Mouse (Mus musculus) midbrain, embryonic 14.5 days (tissue): Measurements from ENCODE around the gene Rgl3. TPM values are rescaled to one million over a fixed set of nuclear protein-coding genes. Genes with fewer than 3 reads are reported as not detected.
A peak's percentile ranks its signal among the peaks of the same experiment; 100 is the strongest.

Experiments used
- ATAC-seq: fragments of 200-750 bp; cut with Nextera tagmentation; 2 replicates; pipeline ENCODE4 v1.8.0; 2017; ENCODE audit warnings: moderate number of reproducible peaks, moderate library complexity; ENCODE audit not compliant: low FRiP score, low TSS enrichment
- DNase-seq: peaks from one replicate; pipeline ENCODE4 v3.0.0-alpha.2; 2015
- H3K27ac ChIP-seq: fragments of 300-500 bp; sonication (generic); replicated peaks from 2 replicates; pipeline ENCODE4 v1.5.1; 2014; ENCODE audit warnings: mild to moderate bottlenecking, low read depth, low read length, moderate library complexity
- H3K27me3 ChIP-seq: fragments of 300-500 bp; sonication (generic); 2 replicates; pipeline ENCODE4 v1.6.1; 2014; ENCODE audit warnings: low read length, control low read depth, mixed read lengths; ENCODE audit not compliant: control insufficient read depth, insufficient read depth
- H3K36me3 ChIP-seq: fragments of 300-500 bp; sonication (generic); 2 replicates; pipeline ENCODE4 v1.6.1; 2014; ENCODE audit warnings: low read length, control low read depth; ENCODE audit not compliant: control insufficient read depth, insufficient read depth
- H3K4me1 ChIP-seq: fragments of 300-500 bp; sonication (generic); 2 replicates; pipeline ENCODE4 v1.6.1; 2014; ENCODE audit warnings: mild to moderate bottlenecking, antibody characterized with exemption, low read length, control low read depth; ENCODE audit not compliant: control insufficient read depth, insufficient read depth
- H3K4me2 ChIP-seq: fragments of 300-500 bp; sonication (generic); 2 replicates; pipeline ENCODE4 v1.6.1; 2014; ENCODE audit warnings: mild to moderate bottlenecking, low read length, moderate library complexity
- H3K4me3 ChIP-seq: fragments of 300-500 bp; sonication (generic); replicated peaks from 2 replicates; pipeline ENCODE4 v1.5.1; 2014; ENCODE audit warnings: low read depth, low read length
- H3K9ac ChIP-seq: fragments of 300-500 bp; sonication (generic); replicated peaks from 2 replicates; pipeline ENCODE4 v1.6.1; 2014; ENCODE audit warnings: mild to moderate bottlenecking, low read length, moderate library complexity
- H3K9me3 ChIP-seq: fragments of 300-500 bp; sonication (generic); 2 replicates; pipeline ENCODE4 v1.6.1; 2016; ENCODE audit warnings: low read length, control low read depth, mixed read lengths; ENCODE audit not compliant: control insufficient read depth
- WGBS: fragments of 180-500 bp; shearing (Covaris S2); extraction: QIAGEN DNeasy Blood & Tissue Kit; methylation state at CpG from one replicate; pipeline ENCODE4 v1.1.7; 2014; 5-methylcytosine and 5-hydroxymethylcytosine counted together
- polyA plus RNA-seq: library from polyadenylated mRNA; unstranded; fragments of >200 nt; fragmentation: Nextera tagmentation; extraction: Ambion mirVana; gene quantifications from 2 replicates; pipeline ENCODE4 v1.2.1, GENCODE M21; 2014

Gene Rgl3
- polyA plus RNA-seq: 0.53 and 0.68 TPM in 2 replicates

DNA sequence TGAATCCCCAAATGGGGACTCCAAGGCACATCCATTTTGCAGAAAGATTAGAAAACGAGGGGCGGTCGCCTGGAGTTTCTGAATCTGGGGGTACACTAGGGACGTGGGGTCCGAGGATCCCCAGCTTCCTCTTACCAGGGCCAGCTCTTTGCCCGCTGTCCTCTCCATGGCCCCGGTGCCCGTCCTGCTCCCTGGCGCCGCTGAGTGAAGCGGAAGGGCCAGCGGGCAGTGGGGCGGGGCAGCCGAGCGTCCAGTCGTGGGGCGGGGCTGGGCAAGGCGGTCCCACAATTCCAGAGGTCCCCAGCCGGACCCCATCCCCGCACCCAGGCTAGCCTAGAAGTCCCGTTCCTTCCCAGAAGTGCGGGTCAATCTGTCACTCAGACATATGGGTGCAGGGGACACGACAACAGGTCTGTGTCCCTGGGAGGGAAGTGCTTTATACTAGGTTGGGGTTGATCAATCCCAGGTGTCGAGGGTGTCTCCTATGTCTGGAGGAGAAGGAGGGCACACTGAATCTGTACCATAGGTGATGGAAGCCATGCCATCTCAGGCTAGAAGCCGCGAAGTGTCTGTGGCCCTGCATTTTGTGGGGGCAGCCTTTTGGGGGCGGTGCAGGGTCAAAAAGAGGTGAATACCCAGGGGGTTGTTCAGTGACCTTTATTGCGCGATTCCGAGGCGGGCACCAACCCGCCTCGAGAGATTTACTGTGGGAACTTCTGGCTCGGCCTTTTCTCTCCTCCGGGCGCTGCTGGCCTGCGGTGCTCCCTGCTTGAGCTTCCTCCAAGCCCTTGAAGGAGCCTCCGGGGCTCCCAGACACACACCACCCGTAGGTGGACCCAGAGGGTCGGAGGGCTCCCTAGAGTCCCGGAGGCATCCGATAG lies at the start of gene Rgl3:
Gene Rgl3 (minus strand): TSS at position 217 of the 881 bp plus-strand sequence.
- Histone ChIP-seq H3K9me3 (no peaks in the 10 kb centered on the region), H3K9ac (peak within 1 kb of the TSS; percentile 46; the same call in 1 of the 2 replicates), H3K27ac (no peak within 1 kb of the TSS), H3K27me3 (peaks cover 54% of the 10 kb centered on the region), H3K36me3 (no peaks in the 10 kb centered on the region), H3K4me2 (peak within 1 kb of the TSS; percentile 57), H3K4me3 (peak within 1 kb of the TSS; percentile 32), H3K4me1 (peaks cover 23% of the 10 kb centered on the region)
- ATAC-seq (no peak), DNase-seq (no peak)
- WGBS: 2% methylated on average over 42 of the region's 42 CpGs

DNA sequence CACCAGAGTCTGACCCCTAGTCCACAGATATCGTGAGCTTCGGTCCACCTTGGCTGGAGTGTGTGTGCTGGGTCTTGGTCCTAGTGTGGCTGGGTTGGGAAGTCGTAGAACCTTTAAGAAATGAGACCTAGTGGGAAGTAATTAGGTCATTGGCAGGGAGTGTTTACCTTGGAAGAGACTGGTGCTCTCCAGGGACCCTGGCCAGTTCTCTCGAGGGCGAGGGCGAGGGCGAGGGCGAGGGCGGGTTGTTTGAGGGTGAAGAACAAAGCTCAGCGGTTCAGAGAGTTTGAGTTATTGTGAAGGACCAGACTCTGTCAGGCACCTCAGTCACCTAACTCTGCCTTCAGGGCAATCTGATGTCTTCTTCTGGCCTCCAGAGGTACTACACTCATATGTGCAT lies 48.6 kb upstream of the Rgl3 start:
- Histone ChIP-seq H3K27me3 (no peaks in the 10 kb centered on the region), H3K4me2 (no peak overlapping the region), H3K4me3 (no peak overlapping the region), H3K9ac (no peak overlapping the region), H3K27ac (no peak overlapping the region), H3K36me3 (peaks cover 36% of the 10 kb centered on the region), H3K9me3 (no peaks in the 10 kb centered on the region), H3K4me1 (peaks cover 12% of the 10 kb centered on the region)
- DNase-seq (no peak), ATAC-seq (no peak)
- 88% methylated on average over 10 of the region's 10 CpGs for WGBS

DNA sequence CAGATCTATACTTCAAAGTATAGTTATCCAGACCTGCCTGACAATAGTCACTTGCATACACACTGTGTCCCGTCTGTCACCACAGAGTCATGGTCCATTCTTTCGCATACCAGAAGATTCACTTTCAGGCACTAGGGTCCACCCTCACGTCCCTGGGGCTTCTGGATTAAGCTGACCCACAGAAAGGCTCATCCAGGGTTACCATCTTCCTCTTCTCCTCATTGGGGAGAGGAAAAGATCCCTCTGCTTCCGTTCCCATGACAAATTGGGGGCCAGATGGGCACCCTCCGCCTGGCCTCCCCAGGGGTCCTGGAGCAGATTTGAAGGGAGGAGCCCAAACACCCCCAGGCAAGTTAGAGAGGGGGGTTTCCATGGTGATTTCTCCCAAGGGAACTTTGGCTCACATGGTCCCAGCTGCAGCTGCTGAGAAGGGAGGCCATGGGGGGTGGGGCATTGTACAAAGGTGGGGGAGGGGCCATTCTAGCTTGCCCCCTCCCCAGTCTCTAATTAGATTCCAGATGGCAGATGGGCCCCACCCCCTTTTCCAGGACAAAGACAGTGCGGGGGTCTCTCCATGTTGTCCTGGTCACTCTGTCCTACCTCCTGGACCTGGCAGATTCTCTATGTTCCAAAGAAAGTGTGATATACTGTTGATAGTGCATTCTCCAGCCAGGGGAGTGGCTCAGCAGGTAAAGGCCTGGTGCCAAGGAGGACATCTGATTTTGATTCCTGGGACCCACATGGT lies 46.2 kb upstream of the Rgl3 start:
- DNase-seq (peak; percentile 72), ATAC-seq (peak; percentile 68)
- no peak overlapping the region for H3K9ac ChIP-seq
- H3K4me2 ChIP-seq: no peak overlapping the region
- H3K4me1 ChIP-seq: peaks cover 12% of the 10 kb centered on the region
- H3K4me3 ChIP-seq: no peak overlapping the region
- H3K27ac ChIP-seq: peak overlapping the region; percentile 32; the same call in 1 of the 2 replicates
- H3K9me3 ChIP-seq: no peaks in the 10 kb centered on the region
- no peaks in the 10 kb centered on the region for H3K27me3 ChIP-seq
- 13% methylated on average over 6 of the region's 6 CpGs for WGBS
- peaks cover 59% of the 10 kb centered on the region for H3K36me3 ChIP-seq

DNA sequence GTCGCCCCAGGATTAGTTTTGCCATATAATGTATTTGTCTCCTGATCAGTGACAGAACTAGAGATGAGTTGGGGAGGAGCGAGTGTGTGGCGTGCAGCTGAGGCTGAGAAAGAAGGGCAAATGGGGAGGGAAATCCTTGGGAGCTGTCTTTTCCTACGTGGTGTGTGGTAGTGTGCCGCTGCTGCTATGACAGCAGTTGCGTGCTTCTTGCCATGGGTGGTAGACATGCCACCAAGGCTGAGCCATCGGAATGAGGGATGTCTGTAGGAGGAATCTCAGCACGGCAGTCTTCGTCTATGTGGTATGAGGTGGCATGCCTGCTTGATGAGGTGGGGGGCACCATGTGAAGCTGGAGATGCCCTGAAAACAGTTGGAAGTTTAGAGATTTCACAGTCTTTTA lies 41.1 kb upstream of the Rgl3 start:
- Histone ChIP-seq H3K36me3 (peaks cover 95% of the 10 kb centered on the region), H3K9ac (no peak overlapping the region), H3K4me1 (peaks cover under 1% of the 10 kb centered on the region; the same call in 1 of the 2 replicates), H3K4me3 (no peak overlapping the region), H3K4me2 (no peak overlapping the region), H3K9me3 (no peaks in the 10 kb centered on the region), H3K27ac (no peak overlapping the region), H3K27me3 (no peaks in the 10 kb centered on the region)
- 95% methylated on average over 9 of the region's 9 CpGs for WGBS
- DNase-seq (no peak), ATAC-seq (no peak)

DNA sequence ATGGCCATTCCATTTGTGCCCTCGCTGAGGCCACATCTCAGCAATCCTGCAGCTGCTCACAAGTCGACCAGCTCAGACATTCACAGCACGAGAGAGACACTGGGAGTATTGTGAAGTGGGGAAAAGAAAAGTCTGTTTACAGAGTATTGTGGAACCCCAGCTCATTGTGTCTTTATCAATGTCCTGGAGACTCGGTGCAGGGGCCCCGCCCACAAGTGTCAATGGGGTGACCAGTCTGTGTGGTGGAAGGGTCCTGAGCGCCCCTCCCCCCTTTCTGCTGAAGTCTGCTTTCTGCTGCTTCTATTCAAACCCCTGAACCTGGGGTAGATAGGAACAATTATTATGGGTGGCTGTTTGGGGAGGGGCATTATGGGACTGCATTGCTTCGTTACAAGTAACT lies 39.2 kb upstream of the Rgl3 start:
- DNase-seq: no peak
- no peaks in the 10 kb centered on the region for H3K27me3 ChIP-seq
- H3K4me2 ChIP-seq: no peak overlapping the region
- H3K4me3 ChIP-seq: no peak overlapping the region
- H3K9ac ChIP-seq: no peak overlapping the region
- no peak for ATAC-seq
- H3K27ac ChIP-seq: no peak overlapping the region
- no peaks in the 10 kb centered on the region for H3K4me1 ChIP-seq
- H3K36me3 ChIP-seq: peaks cover 96% of the 10 kb centered on the region
- H3K9me3 ChIP-seq: no peaks in the 10 kb centered on the region
- 23% methylated on average over 7 of the region's 7 CpGs for WGBS

DNA sequence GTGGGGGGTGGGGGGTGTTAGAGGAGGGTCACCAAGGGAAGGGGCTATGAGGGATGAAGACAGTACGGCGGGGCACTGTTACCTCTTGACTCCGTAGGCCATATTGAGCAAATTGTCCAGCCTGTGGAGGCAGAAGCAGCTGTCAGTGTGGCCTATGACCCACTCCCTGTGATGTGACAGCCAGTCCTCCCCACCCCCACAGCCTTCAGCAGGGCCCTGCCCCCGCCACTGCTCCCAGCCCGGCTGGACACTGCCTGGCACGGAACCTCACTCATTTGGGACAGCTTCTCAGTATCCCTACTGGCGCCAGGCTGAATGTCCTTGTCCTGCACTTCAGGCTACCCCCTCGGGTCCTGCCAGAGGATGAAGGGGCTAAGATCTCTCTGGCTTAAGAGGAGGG lies 35.3 kb upstream of the Rgl3 start:
- H3K4me2 ChIP-seq: no peak overlapping the region
- H3K4me1 ChIP-seq: no peaks in the 10 kb centered on the region
- no peaks in the 10 kb centered on the region for H3K9me3 ChIP-seq
- 56% methylated on average over 8 of the region's 8 CpGs for WGBS
- ATAC-seq (no peak), DNase-seq (no peak)
- no peak overlapping the region for H3K27ac ChIP-seq
- no peaks in the 10 kb centered on the region for H3K27me3 ChIP-seq
- H3K4me3 ChIP-seq: no peak overlapping the region
- H3K36me3 ChIP-seq: peaks cover 84% of the 10 kb centered on the region
- H3K9ac ChIP-seq: no peak overlapping the region

DNA sequence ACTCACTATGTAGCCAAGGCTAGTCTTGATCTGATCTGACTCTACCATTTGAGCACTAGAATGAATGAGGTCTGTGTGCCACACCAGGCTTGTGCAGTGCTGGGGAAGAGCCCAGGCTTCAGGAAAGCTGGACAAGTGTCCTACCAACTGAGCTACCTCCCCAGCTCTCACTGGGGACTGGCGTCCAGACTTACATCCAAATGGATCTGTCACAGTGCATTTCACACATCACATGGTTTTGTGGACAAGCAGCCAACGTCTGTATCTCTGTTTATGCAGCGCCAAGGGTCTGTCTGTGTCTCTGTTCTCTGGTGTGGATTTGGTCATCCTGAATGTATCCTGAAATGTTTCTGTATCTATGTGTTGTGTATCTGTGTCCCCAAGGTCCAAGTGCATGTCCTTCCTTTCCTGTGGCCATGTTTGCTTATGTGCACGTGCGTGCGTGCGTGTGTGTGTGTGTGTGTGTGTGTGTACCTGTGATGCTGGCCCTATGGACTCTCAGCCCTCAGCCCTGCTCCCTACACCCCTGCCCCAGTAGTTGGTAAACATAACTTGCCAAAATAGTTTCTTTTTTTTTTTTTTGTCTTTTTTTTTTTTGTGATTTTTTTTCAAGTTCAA lies 28.1 kb upstream of the Rgl3 start:
- Histone ChIP-seq H3K27me3 (no peaks in the 10 kb centered on the region), H3K9me3 (no peaks in the 10 kb centered on the region), H3K9ac (no peak overlapping the region), H3K4me1 (no peaks in the 10 kb centered on the region), H3K4me3 (no peak overlapping the region), H3K27ac (no peak overlapping the region), H3K36me3 (peaks cover 75% of the 10 kb centered on the region), H3K4me2 (no peak overlapping the region)
- whole genome bisulfite sequencing: 62% methylated on average over 7 of the region's 7 CpGs
- DNase-seq: no peak
- no peak for ATAC-seq

DNA sequence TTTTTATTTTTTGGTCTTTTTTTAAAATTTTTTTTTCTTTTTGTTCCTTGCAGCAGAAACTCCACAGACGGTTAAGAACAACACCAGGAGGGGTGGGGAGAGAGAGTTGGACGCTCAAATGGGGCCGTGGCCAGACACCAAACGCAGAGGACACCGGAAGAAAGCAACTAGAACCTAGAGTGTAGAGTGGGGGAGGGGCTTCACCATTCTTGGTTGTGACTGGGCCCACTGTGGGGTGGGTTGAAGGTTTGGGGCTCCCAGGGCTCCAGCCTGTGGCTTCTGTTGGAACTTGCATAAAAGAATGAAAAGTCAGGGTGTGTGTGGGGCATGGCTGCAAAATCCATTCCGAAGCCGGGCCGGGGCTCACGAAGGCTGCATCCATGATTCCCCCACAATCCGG lies 27.0 kb upstream of the Rgl3 start:
- H3K9ac ChIP-seq: no peak overlapping the region
- H3K36me3 ChIP-seq: peaks cover 84% of the 10 kb centered on the region
- H3K9me3 ChIP-seq: no peaks in the 10 kb centered on the region
- no peak overlapping the region for H3K4me2 ChIP-seq
- H3K27ac ChIP-seq: no peak overlapping the region
- ATAC-seq (no peak), DNase-seq (no peak)
- no peak overlapping the region for H3K4me3 ChIP-seq
- no peaks in the 10 kb centered on the region for H3K27me3 ChIP-seq
- 69% methylated on average over 10 of the region's 10 CpGs for WGBS
- H3K4me1 ChIP-seq: no peaks in the 10 kb centered on the region
